In the genomic region with DNA sequence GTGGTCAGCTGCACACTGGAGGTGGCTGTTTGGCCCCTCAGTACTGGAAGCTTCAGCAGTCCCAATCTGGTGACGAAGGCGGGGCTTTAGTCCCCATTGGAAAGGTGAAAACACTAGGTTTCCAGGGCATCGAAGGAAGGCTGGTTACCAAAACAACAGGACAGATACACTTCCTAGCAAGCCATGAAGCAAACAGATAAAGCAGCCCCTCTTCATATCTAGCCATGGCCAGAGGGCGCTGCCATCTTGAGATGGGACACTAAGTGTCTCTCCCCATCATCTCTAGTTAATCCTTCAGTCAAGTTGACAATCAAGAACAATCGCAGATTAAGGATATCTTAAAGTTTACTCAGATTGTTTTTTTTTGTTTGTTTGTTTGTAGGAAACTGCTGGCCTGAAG, we compare ENCODE assay signal across 28 mouse cellular contexts. TPM values are rescaled to one million over a fixed set of nuclear protein-coding genes. Genes with fewer than 3 reads are reported as not detected.
DNase-seq lines count a peak whose midpoint lies in the region; ATAC-seq and TF ChIP-seq lines count a peak whose summit lies in the region.
"Had no signal": no experiment of that assay in that cellular context is flagged by ENCODE, and none has a peak within 500 bp of the region (broad histone marks: within the 10 kb centered on the region; RNA-seq: fewer than 3 reads in every experiment).

No protein-coding gene starts in this region.

- no peak overlapping the region for H3K9ac ChIP-seq in liver, postnatal 0 days (replicated peaks)
- no peak overlapping the region for H3K9ac ChIP-seq in liver, embryonic 11.5 days (ENCODE audit: low read depth, low read length)
- no peak overlapping the region for H3K9ac ChIP-seq in liver, embryonic 13.5 days
- no peak overlapping the region for H3K9ac ChIP-seq in midbrain, embryonic 15.5 days
- H3K9ac ChIP-seq: embryonic facial prominence, embryonic 13.5 days; embryonic facial prominence, embryonic 15.5 days; forebrain, embryonic 12.5 days; forebrain, embryonic 15.5 days; forebrain, postnatal 0 days had no signal

- peaks cover 31% of the 10 kb centered on the region for H3K36me3 ChIP-seq in liver, postnatal 0 days (replicated peaks; ENCODE audit: insufficient read depth, low read length)
- H3K36me3 ChIP-seq in liver, embryonic 11.5 days (ENCODE audit: control insufficient read depth, insufficient read depth, low read length), result 0 out of 2 replicates have a peak, but pooled peaks cover 3% of the 10 kb centered on the region
- H3K36me3 ChIP-seq in liver, embryonic 13.5 days, result peaks cover 26% of the 10 kb centered on the region
- H3K36me3 ChIP-seq in midbrain, embryonic 15.5 days (replicated peaks), result peaks cover 9% of the 10 kb centered on the region; the same call in 1 of the 2 replicates
- H3K36me3 ChIP-seq: G1E had no signal

- 64% methylated on average over 5 of the region's 5 CpGs for WGBS in liver, postnatal 0 days (ENCODE audit: insufficient replicate concordance)
- 78% methylated on average over 5 of the region's 5 CpGs for WGBS in liver, embryonic 11.5 days
- WGBS in liver, embryonic 13.5 days (ENCODE audit: insufficient replicate concordance), result 51% methylated on average over 5 of the region's 5 CpGs
- WGBS in midbrain, embryonic 15.5 days, result 94% methylated on average over 5 of the region's 5 CpGs

- H3K27ac ChIP-seq in liver, postnatal 0 days (ENCODE audit: low read depth), result no peak overlapping the region
- no peak overlapping the region for H3K27ac ChIP-seq in liver, embryonic 11.5 days (ENCODE audit: low read depth, low read length)
- no peak overlapping the region for H3K27ac ChIP-seq in liver, embryonic 13.5 days
- no peak overlapping the region for H3K27ac ChIP-seq in midbrain, embryonic 15.5 days
- H3K27ac ChIP-seq: embryonic facial prominence, embryonic 13.5 days; embryonic facial prominence, embryonic 15.5 days; forebrain, embryonic 10.5 days; forebrain, embryonic 12.5 days; forebrain, embryonic 15.5 days had no signal

- TF ChIP-seq EP300 in liver, postnatal 0 days (IDR thresholded peaks at IDR 0.05; ENCODE audit: low read depth), result no peak

- H3K4me3 ChIP-seq in liver, postnatal 0 days (ENCODE audit: low read depth, low read length), result no peak overlapping the region
- H3K4me3 ChIP-seq in liver, embryonic 11.5 days (ENCODE audit: low read depth, low read length), result no peak overlapping the region
- H3K4me3 ChIP-seq in liver, embryonic 13.5 days (replicated peaks), result no peak overlapping the region
- H3K4me3 ChIP-seq in midbrain, embryonic 15.5 days, result no peak overlapping the region
- H3K4me3 ChIP-seq: embryonic facial prominence, embryonic 13.5 days; embryonic facial prominence, embryonic 15.5 days; erythroblast, embryonic 14.5 days; forebrain, embryonic 10.5 days; forebrain, embryonic 12.5 days; forebrain, embryonic 15.5 days had no signal

- no peak for TF ChIP-seq CTCF in liver, postnatal 0 days (IDR thresholded peaks at IDR 0.05; ENCODE audit: low read depth)

- H3K27me3 ChIP-seq in liver, postnatal 0 days (ENCODE audit: insufficient read depth, low read length), result no peaks in the 10 kb centered on the region
- H3K27me3 ChIP-seq in liver, embryonic 11.5 days (replicated peaks; ENCODE audit: control insufficient read depth, insufficient read depth, low read length), result no peaks in the 10 kb centered on the region
- no peaks in the 10 kb centered on the region for H3K27me3 ChIP-seq in liver, embryonic 13.5 days
- H3K27me3 ChIP-seq in midbrain, embryonic 15.5 days (replicated peaks), result no peaks in the 10 kb centered on the region
- H3K27me3 ChIP-seq: CH12.LX; embryonic facial prominence, embryonic 13.5 days; embryonic facial prominence, embryonic 15.5 days; forebrain, embryonic 12.5 days; forebrain, embryonic 15.5 days; Patski had no signal

- H3K9me3 ChIP-seq in liver, postnatal 0 days (ENCODE audit: low read length), result no peaks in the 10 kb centered on the region
- no peaks in the 10 kb centered on the region for H3K9me3 ChIP-seq in liver, embryonic 11.5 days (ENCODE audit: control insufficient read depth, low read length)
- no peaks in the 10 kb centered on the region for H3K9me3 ChIP-seq in liver, embryonic 13.5 days (replicated peaks)
- no peaks in the 10 kb centered on the region for H3K9me3 ChIP-seq in midbrain, embryonic 15.5 days
- H3K9me3 ChIP-seq: embryonic facial prominence, embryonic 13.5 days; embryonic facial prominence, embryonic 15.5 days; forebrain, embryonic 10.5 days; forebrain, embryonic 12.5 days; forebrain, embryonic 15.5 days; G1E had no signal

- no peaks in the 10 kb centered on the region for H3K4me1 ChIP-seq in liver, postnatal 0 days (ENCODE audit: insufficient read depth)
- H3K4me1 ChIP-seq in liver, embryonic 11.5 days (replicated peaks; ENCODE audit: control insufficient read depth, insufficient read depth, low read length), result no peaks in the 10 kb centered on the region
- H3K4me1 ChIP-seq in liver, embryonic 13.5 days (replicated peaks), result peaks cover 19% of the 10 kb centered on the region
- H3K4me1 ChIP-seq in midbrain, embryonic 15.5 days, result no peaks in the 10 kb centered on the region
- H3K4me1 ChIP-seq: embryonic facial prominence, embryonic 13.5 days; embryonic facial prominence, embryonic 15.5 days; forebrain, embryonic 10.5 days; forebrain, embryonic 12.5 days; forebrain, embryonic 15.5 days had no signal

- no peak overlapping the region for H3K4me2 ChIP-seq in liver, postnatal 0 days (ENCODE audit: low read depth, low read length)
- H3K4me2 ChIP-seq in liver, embryonic 11.5 days, result no peak overlapping the region
- no peak overlapping the region for H3K4me2 ChIP-seq in liver, embryonic 13.5 days
- no peak overlapping the region for H3K4me2 ChIP-seq in midbrain, embryonic 15.5 days
- H3K4me2 ChIP-seq: embryonic facial prominence, embryonic 13.5 days; embryonic facial prominence, embryonic 15.5 days; forebrain, embryonic 12.5 days; forebrain, embryonic 15.5 days had no signal

- peak; percentile 14 for DNase-seq in liver
- no peak for DNase-seq in liver, postnatal 0 days
- no peak for DNase-seq in liver, embryonic 11.5 days (ENCODE audit: low spot score)
- peak; percentile 10 for DNase-seq in liver, embryonic 13.5 days
- no peak for DNase-seq in heart, adult 9 months (ENCODE audit: low spot score in 2 of 2)
- DNase-seq: adrenal gland, adult 8-10 months; adrenal gland, postnatal 14 days; B cell, adult 2 months; cerebellum, adult 11 months; cerebellum, adult 18-20 months; cerebellum, adult 8-10 months; cerebellum, adult 9-11 months; cerebellum, postnatal 14 days; cerebellum, postnatal 36 days; embryo, embryonic 11 days; forebrain, postnatal 0 days had no signal

- ATAC-seq in liver, postnatal 0 days, result no peak
- ATAC-seq in liver, embryonic 11.5 days (replicated peaks; ENCODE audit: low FRiP score), result peak; percentile 58; the same call in 1 of the 2 replicates
- no peak for ATAC-seq in liver, embryonic 13.5 days (ENCODE audit: low read depth)
- no peak for ATAC-seq in midbrain, embryonic 15.5 days (replicated peaks)
- ATAC-seq: activated CD4-positive, CD25-positive, alpha-beta regulatory T cell, adult 4 months; CD4-positive, CD25-positive, alpha-beta regulatory T cell, adult 4 months; forebrain, embryonic 15.5 days; forebrain, postnatal 0 days; Patski had no signal

RNA-seq across cellular contexts. Expression of gene Agbl3, which starts 14.5 kb away (rescaled TPM):
- 5.3 and 6.1 TPM in 2 replicates for polyA plus RNA-seq in liver, postnatal 0 days (2015; fragmentation: Nextera tagmentation; extraction: Ambion mirVana)
- 4.4 and 4.5 TPM in 2 replicates for polyA plus RNA-seq in liver, embryonic 11.5 days (2014; fragmentation: Nextera tagmentation; extraction: Ambion mirVana)
- 3.7 and 4.0 TPM in 2 replicates for polyA plus RNA-seq in liver, embryonic 13.5 days (2015; fragmentation: Nextera tagmentation; extraction: Ambion mirVana)
- 10.5 and 11.9 TPM in 2 replicates for polyA plus RNA-seq in midbrain, embryonic 15.5 days (2015; fragmentation: Nextera tagmentation; extraction: Ambion mirVana)
- polyA plus RNA-seq: G1E had no signal

Comparison
In these comparisons a context has a peak if more than half of its experiments do, and no peak if none do; other contexts are left out.
1. DNase-seq: peak in liver (single experiment) and liver, embryonic 13.5 days (single experiment); none in liver, postnatal 0 days (single experiment), liver, embryonic 11.5 days (single experiment) and heart, adult 9 months (0 of 2).